Mouse (Mus musculus): ENCODE data around the gene Kcnk6.
"Not testable (repeated sequence)": the region's sequence is repeated elsewhere in the genome, so short reads cannot be mapped to it uniquely, and the experiment has no call there.

Kcnk6 gene

DNA sequence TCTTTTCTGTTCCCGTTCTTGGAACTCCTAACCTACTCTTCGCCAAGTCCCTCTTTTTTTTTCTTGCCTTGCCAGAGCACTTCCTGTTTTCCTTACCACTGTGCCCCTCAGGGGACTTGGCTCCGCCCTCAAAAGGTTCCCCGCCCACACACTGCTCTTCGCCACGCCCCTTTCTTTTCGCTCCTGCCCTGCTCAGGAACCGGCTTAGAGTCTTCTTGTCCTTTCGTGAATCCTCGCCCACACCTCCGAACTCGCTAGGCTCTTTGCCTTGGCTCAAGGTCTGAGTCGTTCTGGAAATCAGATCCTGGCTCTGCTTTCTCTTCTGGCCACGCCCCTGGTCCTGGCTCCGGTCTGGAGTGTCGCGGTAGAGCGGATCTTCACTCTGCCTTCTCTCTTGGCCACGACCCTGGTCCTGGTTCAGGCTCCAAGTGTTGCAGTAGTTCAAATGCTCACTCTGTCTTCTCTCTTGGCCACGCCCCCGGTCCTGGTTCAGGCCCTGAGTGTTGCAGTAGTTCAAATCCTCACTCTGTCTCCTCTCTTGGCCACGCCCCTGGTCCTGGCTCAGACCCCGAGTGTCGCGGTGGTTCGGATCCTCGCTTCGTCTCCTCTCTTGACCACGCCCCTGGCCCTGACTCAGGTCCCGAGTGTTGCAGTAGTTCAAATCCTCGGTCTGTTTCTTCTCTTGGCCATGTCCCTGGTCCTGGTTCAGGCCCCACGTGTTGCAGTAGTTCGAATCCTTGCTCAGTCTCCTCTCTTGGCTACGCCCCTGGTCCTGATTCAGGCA is 20.7 kb downstream of the Kcnk6 start:
- in situ Hi-C loops (cut with MseI, MboI) = loop anchor here in 1 of 2 experiments (25.0 kb wide), 1 partner anchor 501 kb away; no protein-coding TSS in a partner anchor

DNA sequence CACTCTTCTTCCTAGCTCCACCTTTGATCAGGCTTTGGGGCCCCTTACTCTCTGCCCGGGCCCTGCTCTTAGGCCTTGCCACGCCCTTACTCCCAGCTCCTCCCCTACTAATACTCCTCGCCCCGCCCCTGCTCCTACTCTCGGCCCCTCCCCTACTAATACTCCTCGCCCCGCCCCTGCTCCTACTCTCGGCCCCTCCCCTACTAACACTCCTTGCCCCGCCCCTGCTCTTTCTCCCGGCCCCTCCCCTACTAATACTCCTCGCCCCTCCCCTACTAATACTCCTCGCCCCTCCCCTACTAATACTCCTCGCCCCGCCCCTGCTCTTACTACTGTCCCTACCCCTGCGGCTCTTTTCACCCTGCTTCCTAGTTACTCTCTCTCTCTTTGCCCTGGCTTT is 21.3 kb downstream of the Kcnk6 start:
- in situ Hi-C loops (cut with MseI, MboI) = loop anchor here in 1 of 2 experiments (25.0 kb wide), 1 partner anchor 501 kb away; no protein-coding TSS in a partner anchor

DNA sequence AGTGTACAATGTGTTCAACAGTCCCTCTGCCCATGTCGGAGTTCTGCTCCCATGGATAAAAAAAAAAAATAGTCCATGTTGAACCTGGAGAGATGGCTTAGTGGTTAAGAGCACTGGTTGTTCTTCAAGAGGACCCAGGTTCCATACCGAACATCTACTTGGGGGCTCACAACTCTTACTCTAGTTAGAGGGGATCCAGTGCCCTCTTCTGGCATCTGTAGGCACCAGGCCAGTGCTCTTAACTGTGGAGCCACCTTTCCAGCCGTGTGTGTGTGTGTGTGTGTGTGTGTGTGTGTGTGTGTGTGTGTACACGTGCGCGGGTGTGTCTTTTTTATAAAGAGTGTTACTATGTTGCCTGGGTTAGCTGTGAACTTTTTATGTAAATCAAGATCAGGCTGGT is 29.7 kb downstream of the Kcnk6 start:
- in situ Hi-C loops (cut with MseI, MboI) = loop anchor here in 1 of 2 experiments (25.0 kb wide), 1 partner anchor 510 kb away; no protein-coding TSS in a partner anchor

DNA sequence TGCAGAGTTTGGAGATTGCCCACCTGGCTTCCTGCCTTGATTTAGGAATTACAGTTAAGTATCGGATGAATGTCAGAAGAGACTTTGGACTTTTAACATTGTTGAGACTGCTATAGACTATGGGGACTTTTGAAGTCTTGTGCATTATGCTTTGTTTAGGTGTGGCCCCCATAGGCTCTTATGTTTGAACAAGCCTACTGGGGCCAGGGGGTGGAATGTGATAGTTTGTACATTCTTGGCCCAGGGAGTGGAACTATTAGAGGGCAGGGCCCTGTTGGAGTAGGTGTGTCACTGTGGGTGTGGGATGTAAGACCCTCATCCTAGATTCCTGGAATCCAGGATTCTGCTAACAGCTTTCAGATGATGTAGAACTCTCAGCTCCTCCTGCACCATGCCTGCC is 38.1 kb downstream of the Kcnk6 start:
- in situ Hi-C loops (cut with MseI, MboI) = not testable (repeated sequence)

DNA sequence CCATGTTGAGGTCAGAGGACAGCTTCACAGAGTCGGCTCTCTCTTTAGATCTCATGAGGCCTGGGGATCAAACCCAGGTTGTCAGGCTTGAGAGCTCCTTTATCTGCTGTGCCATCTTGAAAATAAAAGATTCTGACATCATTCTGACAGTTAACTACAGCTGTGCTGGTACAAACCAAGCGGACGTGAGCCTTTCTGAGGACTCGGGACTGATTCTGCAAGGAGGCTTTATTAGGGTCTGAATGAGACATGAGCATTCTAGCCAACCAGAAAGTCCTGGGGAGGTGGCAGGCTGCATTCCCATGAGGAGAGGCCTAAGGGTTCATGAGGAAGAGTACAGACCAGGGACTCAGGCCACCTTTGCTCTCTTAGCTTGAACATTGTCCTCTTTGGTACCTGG is 51.0 kb downstream of the Kcnk6 start:
- in situ Hi-C loops (cut with MseI, MboI) = loop anchor here in 1 of 2 experiments (5.0 kb wide), 1 partner anchor 51 kb away; the partner anchor contains the start of gene Kcnk6

DNA sequence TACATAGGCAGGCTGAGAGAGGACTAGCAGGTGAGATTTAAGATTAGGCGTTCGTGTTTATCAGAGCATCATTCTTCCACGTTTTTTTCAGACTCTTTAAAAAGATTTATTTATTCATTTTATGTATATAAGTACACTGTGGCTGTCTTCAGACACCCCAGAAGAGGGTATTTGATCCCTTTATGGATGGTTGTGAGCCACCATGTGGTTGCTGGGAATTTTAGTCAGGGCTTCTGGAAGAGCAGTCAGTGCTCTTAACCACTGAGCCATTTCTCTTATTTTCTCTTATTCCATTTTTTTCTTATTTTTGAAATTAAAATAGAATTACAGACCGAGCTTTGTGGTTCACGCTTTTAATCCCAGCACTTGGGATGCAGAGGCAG is 51.5 kb downstream of the Kcnk6 start:
- in situ Hi-C loops (cut with MseI, MboI) = loop anchor here in 1 of 2 experiments (5.0 kb wide), 1 partner anchor 51 kb away; the partner anchor contains the start of gene Kcnk6

DNA sequence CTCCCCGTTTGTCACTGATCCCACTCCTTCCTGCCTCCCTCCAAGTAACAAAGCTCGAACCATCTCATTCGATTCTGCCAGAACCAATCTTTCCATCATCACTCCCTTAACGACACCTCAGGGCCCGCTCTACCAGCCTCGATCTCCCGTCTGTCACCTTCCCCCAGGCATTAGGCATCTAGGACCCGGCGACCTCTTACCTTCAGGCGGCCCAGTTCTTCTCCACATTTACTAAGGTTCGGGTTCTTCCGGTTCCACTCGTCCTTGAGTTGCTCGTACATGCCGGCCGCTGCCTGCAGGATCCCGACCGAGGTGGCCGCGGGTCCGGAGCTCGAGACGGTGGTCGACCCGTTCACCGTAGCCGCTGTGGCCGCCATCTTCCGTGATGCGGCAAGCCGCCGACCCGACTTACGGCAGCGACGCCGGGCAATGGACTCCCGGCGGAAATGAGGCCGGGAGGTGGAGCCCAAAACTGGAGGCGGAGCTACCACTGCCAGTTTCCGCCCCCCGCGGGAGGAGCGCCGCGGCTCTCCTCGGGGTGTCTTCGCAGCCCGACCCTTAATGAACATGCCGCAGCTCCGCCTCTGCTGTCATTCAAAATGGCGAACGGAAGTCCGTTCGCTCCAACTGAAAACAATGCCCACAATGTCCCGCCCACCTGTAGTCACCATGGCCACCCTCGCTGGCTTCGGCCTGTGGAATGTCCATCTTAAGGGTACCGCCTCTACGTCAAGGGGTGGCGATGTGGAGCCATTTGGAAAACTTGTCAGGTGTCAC is 52.0 kb downstream of the Kcnk6 start, which contains the start of gene Psmd8:
TSS of gene Psmd8 (minus strand) at position 625 of the 777 bp plus-strand sequence.
- in situ Hi-C loops (cut with MseI, MboI) = loop anchor here in 1 of 2 experiments (5.0 kb wide), 1 partner anchor 52 kb away; the partner anchor contains the start of gene Kcnk6

DNA sequence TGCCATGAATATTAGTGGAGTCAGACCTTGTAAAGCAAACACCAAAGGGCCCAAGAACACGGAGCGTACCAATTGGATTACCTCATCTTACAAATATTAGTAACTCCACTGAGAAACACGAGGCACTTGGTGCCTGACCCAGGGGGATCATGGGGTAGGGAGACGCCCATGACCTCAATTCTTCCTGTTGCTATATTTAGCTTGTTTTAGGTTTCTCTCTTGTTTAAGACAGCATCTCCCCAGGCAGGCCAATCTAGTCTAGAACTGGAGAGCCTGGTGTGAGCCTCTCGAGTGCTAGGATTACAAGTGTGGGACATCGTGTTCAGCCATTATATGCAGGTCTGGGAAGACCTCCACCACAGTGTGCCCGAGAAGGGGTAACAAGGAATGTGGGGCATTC is 53.0 kb downstream of the Kcnk6 start:
- in situ Hi-C loops (cut with MseI, MboI) = no loop called here

DNA sequence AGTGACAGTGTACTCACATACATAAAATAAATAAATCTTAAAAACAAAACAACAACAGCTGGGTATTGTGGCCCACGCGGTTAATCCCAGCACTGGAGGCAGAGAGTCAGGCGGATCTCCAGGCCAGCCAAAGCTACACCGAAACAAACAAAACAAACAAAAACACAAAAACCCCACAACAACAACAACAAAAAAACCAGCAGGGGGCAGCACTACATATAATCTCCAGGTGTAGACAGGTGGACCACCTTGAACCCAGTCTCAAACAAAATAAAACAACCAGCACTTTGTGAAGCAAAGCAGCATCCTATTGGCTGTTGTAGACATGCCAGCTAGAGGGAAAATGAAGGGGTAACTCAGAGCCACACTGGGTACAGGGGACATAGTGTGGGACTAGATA is 54.2 kb downstream of the Kcnk6 start:
- in situ Hi-C loops (cut with MseI, MboI) = no loop called here

DNA sequence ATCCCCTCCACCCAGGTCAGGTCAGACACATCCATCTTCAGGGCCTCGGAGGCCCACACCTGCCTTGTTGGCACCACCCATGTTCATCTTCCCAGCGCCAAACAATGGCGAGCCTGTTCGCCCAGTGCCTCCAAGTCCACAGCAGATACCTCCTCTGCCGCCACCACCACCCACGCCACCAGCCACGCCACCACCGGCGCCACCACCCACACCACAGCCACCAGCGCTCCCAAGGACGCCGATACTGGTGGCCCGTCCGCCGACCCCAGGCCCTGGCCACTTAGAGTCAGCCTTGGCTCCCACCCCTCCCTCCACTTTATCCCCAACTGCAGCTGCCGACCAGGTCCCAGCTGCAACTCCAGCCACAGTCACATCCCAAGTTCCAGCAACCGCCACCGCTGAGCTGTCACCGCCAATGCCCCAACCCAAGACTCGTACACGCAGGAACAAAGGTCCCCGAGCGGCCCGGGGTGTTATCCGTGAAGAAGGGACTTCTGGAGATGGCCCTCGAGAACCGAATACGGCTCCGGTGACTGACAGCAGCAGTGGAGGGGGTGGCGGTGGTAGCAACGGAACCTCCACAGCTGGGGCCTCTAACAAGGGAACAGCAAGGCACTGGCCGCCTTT is 59.8 kb downstream of the Kcnk6 start:
- in situ Hi-C loops (cut with MseI, MboI) = no loop called here
